ENCODE assay signal across 8 mouse cellular contexts in genomic region chr8:104340233-104341105, GRCm38 (mm10). TPM values are rescaled to one million over a fixed set of nuclear protein-coding genes. Genes with fewer than 3 reads are reported as not detected.
DNase-seq lines count a peak whose midpoint lies in the region; ATAC-seq and TF ChIP-seq lines count a peak whose summit lies in the region.

No protein-coding gene starts in this region.

- under 1% methylated on average over 54 of the region's 54 CpGs for WGBS in bone marrow, adult 2 months
- under 1% methylated on average over 48 of the region's 54 CpGs for WGBS in heart, embryonic 12.5 days
- under 1% methylated on average over 49 of the region's 54 CpGs for WGBS in kidney, embryonic 16.5 days
- under 1% methylated on average over 54 of the region's 54 CpGs for WGBS in liver, embryonic 11.5 days

- peak; percentile 64; the same call in 1 of the 2 replicates for TF ChIP-seq POLR2A in bone marrow, adult 2 months (IDR thresholded peaks at IDR 0.05; ENCODE audit: borderline replicate concordance, control insufficient read depth, low read depth, low read length)
- TF ChIP-seq POLR2A in embryonic fibroblast, embryonic 13.5 days (IDR thresholded peaks at IDR 0.05; ENCODE audit: low read depth, low read length), result peak; percentile 95

- H3K36me3 ChIP-seq in heart, embryonic 12.5 days, result peaks cover 13% of the 10 kb centered on the region
- peaks cover 9% of the 10 kb centered on the region; the same call in 1 of the 2 replicates for H3K36me3 ChIP-seq in kidney, embryonic 16.5 days (ENCODE audit: insufficient read depth, low read length)
- no peaks in the 10 kb centered on the region for H3K36me3 ChIP-seq in liver, embryonic 11.5 days (ENCODE audit: control insufficient read depth, insufficient read depth, low read length)
- no peaks in the 10 kb centered on the region for H3K36me3 ChIP-seq in splenic B cell, adult 2 months (ENCODE audit: control insufficient read depth, insufficient read depth, low read length, poor library complexity, severe bottlenecking)

- H3K9ac ChIP-seq in heart, embryonic 12.5 days, result peak overlapping the region; percentile 93
- H3K9ac ChIP-seq in kidney, embryonic 16.5 days (replicated peaks; ENCODE audit: low read length), result peak overlapping the region; percentile 88
- peak overlapping the region; percentile 80 for H3K9ac ChIP-seq in liver, embryonic 11.5 days (ENCODE audit: low read depth, low read length)

- peak; percentile 79 for ATAC-seq in heart, embryonic 12.5 days (ENCODE audit: insufficient number of reproducible peaks, low FRiP score)
- peak; percentile 76 for ATAC-seq in kidney, embryonic 16.5 days (ENCODE audit: low FRiP score, low TSS enrichment)
- ATAC-seq in liver, embryonic 11.5 days (replicated peaks; ENCODE audit: low FRiP score), result peak; percentile 70
- ATAC-seq in monocyte, adult 5-6 weeks (replicated peaks; ENCODE audit: insufficient number of reproducible peaks, low FRiP score, low TSS enrichment, poor library complexity, severe bottlenecking), result peak; percentile 65

- H3K9me3 ChIP-seq in heart, embryonic 12.5 days (replicated peaks), result no peaks in the 10 kb centered on the region
- no peaks in the 10 kb centered on the region; the same call in 1 of the 2 replicates for H3K9me3 ChIP-seq in kidney, embryonic 16.5 days (ENCODE audit: low read length)
- no peaks in the 10 kb centered on the region for H3K9me3 ChIP-seq in liver, embryonic 11.5 days (ENCODE audit: control insufficient read depth, low read length)

- no peaks in the 10 kb centered on the region for H3K4me1 ChIP-seq in bone marrow, adult 2 months (ENCODE audit: control insufficient read depth, insufficient read depth, low read length)
- no peaks in the 10 kb centered on the region; the same call in 1 of the 2 replicates for H3K4me1 ChIP-seq in embryonic fibroblast, embryonic 13.5 days (ENCODE audit: control insufficient read depth, insufficient read depth, low read length)
- peaks cover 22% of the 10 kb centered on the region for H3K4me1 ChIP-seq in heart, embryonic 12.5 days (replicated peaks)
- H3K4me1 ChIP-seq in kidney, embryonic 16.5 days (ENCODE audit: insufficient read depth, low read length), result peaks cover 18% of the 10 kb centered on the region
- H3K4me1 ChIP-seq in liver, embryonic 11.5 days (replicated peaks; ENCODE audit: control insufficient read depth, insufficient read depth, low read length), result peaks cover 7% of the 10 kb centered on the region

- peak; percentile 46; the same call in 1 of the 2 replicates for TF ChIP-seq CTCF in bone marrow, adult 2 months (IDR thresholded peaks at IDR 0.05; ENCODE audit: control insufficient read depth, insufficient read depth, low read length)
- TF ChIP-seq CTCF in embryonic fibroblast, embryonic 13.5 days (IDR thresholded peaks at IDR 0.05; ENCODE audit: borderline replicate concordance, insufficient read depth, low read length), result peak; percentile 36

- peak overlapping the region; percentile 83 for H3K4me3 ChIP-seq in bone marrow, adult 2 months (replicated peaks; ENCODE audit: control insufficient read depth, low read depth, low read length)
- peak overlapping the region; percentile 56 for H3K4me3 ChIP-seq in embryonic fibroblast, embryonic 13.5 days (ENCODE audit: insufficient read depth, low read length)
- peak overlapping the region; percentile 65 for H3K4me3 ChIP-seq in heart, embryonic 12.5 days
- peak overlapping the region; percentile 75 for H3K4me3 ChIP-seq in kidney, embryonic 16.5 days (ENCODE audit: low read length)
- H3K4me3 ChIP-seq in liver, embryonic 11.5 days (ENCODE audit: low read depth, low read length), result peak overlapping the region; percentile 67

- no peaks in the 10 kb centered on the region for H3K27me3 ChIP-seq in heart, embryonic 12.5 days (replicated peaks)
- no peaks in the 10 kb centered on the region for H3K27me3 ChIP-seq in kidney, embryonic 16.5 days (ENCODE audit: insufficient read depth, low read length)
- H3K27me3 ChIP-seq in liver, embryonic 11.5 days (replicated peaks; ENCODE audit: control insufficient read depth, insufficient read depth, low read length), result no peaks in the 10 kb centered on the region
- no peaks in the 10 kb centered on the region for H3K27me3 ChIP-seq in splenic B cell, adult 2 months (ENCODE audit: control insufficient read depth, insufficient read depth, low read length, poor library complexity, severe bottlenecking)

- peak overlapping the region; percentile 61 for H3K27ac ChIP-seq in bone marrow, adult 2 months (ENCODE audit: control insufficient read depth, insufficient read depth, low read depth, low read length, poor library complexity)
- peak overlapping the region; percentile 74 for H3K27ac ChIP-seq in embryonic fibroblast, embryonic 13.5 days (ENCODE audit: insufficient read depth, low read length)
- peak overlapping the region; percentile 91 for H3K27ac ChIP-seq in heart, embryonic 12.5 days (ENCODE audit: poor library complexity, severe bottlenecking)
- peak overlapping the region; percentile 90 for H3K27ac ChIP-seq in kidney, embryonic 16.5 days (ENCODE audit: low read length)
- peak overlapping the region; percentile 77 for H3K27ac ChIP-seq in liver, embryonic 11.5 days (ENCODE audit: low read depth, low read length)

- H3K4me2 ChIP-seq in heart, embryonic 12.5 days, result peak overlapping the region; percentile 88
- H3K4me2 ChIP-seq in kidney, embryonic 16.5 days (replicated peaks; ENCODE audit: low read depth, low read length), result peak overlapping the region; percentile 78
- H3K4me2 ChIP-seq in liver, embryonic 11.5 days, result peak overlapping the region; percentile 71

- peak; percentile 85 to 87 for DNase-seq in B cell, adult 2 months
- peak; percentile 84 for DNase-seq in liver, embryonic 11.5 days (ENCODE audit: low spot score)
- DNase-seq in splenic B cell, adult 2 months (ENCODE audit: low read depth, low spot score), result peak; percentile 84

RNA-seq across cellular contexts. Expression of gene Cmtm3, which starts 1.3 kb away (rescaled TPM):
- polyA plus RNA-seq in bone marrow, adult 2 months (2011; ENCODE audit: insufficient read depth, insufficient read length, low replicate concordance, missing spikeins), result 21.4 and 22.8 TPM in 2 replicates
- polyA plus RNA-seq in embryonic fibroblast, embryonic 13.5 days (2011; ENCODE audit: insufficient read length, low read depth, missing spikeins), result 133 and 134 TPM in 2 replicates
- polyA plus RNA-seq in heart, embryonic 12.5 days (2016; fragmentation: Nextera tagmentation; extraction: Ambion mirVana), result 107 and 112 TPM in 2 replicates
- polyA plus RNA-seq in kidney, embryonic 16.5 days (2015; fragmentation: Nextera tagmentation; extraction: Ambion mirVana), result 172 and 174 TPM in 2 replicates
- polyA plus RNA-seq in liver, embryonic 11.5 days (2014; fragmentation: Nextera tagmentation; extraction: Ambion mirVana), result 62.4 and 65.0 TPM in 2 replicates
- total RNA-seq in monocyte, adult 5-6 weeks (2017), result 14.1 to 17.1 TPM (median 16.7 TPM) in 3 replicates

RNA-seq across cellular contexts. Expression of gene Cmtm2b, which starts 18.4 kb away (rescaled TPM):
- not detected in 2 replicates for polyA plus RNA-seq in bone marrow, adult 2 months (2011; ENCODE audit: insufficient read depth, insufficient read length, low replicate concordance, missing spikeins)
- not detected in 2 replicates for polyA plus RNA-seq in embryonic fibroblast, embryonic 13.5 days (2011; ENCODE audit: insufficient read length, low read depth, missing spikeins)
- polyA plus RNA-seq in heart, embryonic 12.5 days (2016; fragmentation: Nextera tagmentation; extraction: Ambion mirVana), result not detected in 2 replicates
- not detected in 2 replicates for polyA plus RNA-seq in kidney, embryonic 16.5 days (2015; fragmentation: Nextera tagmentation; extraction: Ambion mirVana)
- polyA plus RNA-seq in liver, embryonic 11.5 days (2014; fragmentation: Nextera tagmentation; extraction: Ambion mirVana), result not detected in 2 replicates
- 2.6 TPM in 1 of 3 replicates, not detected in the others for total RNA-seq in monocyte, adult 5-6 weeks (2017)

RNA-seq across cellular contexts. Expression of gene Gm11020, which starts 19.1 kb away (rescaled TPM):
- polyA plus RNA-seq in bone marrow, adult 2 months (2011; ENCODE audit: insufficient read depth, insufficient read length, low replicate concordance, missing spikeins), result not detected in 2 replicates
- polyA plus RNA-seq in embryonic fibroblast, embryonic 13.5 days (2011; ENCODE audit: insufficient read length, low read depth, missing spikeins), result not detected in 2 replicates
- not detected in 2 replicates for polyA plus RNA-seq in heart, embryonic 12.5 days (2016; fragmentation: Nextera tagmentation; extraction: Ambion mirVana)
- not detected in 2 replicates for polyA plus RNA-seq in kidney, embryonic 16.5 days (2015; fragmentation: Nextera tagmentation; extraction: Ambion mirVana)
- not detected in 2 replicates for polyA plus RNA-seq in liver, embryonic 11.5 days (2014; fragmentation: Nextera tagmentation; extraction: Ambion mirVana)
- not detected in 3 replicates for total RNA-seq in monocyte, adult 5-6 weeks (2017)

RNA-seq across cellular contexts. Expression of gene Cmtm1, which starts 30.5 kb away (rescaled TPM):
- 2.2 TPM in 1 of 2 replicates, not detected in the other for polyA plus RNA-seq in bone marrow, adult 2 months (2011; ENCODE audit: insufficient read depth, insufficient read length, low replicate concordance, missing spikeins)
- polyA plus RNA-seq in embryonic fibroblast, embryonic 13.5 days (2011; ENCODE audit: insufficient read length, low read depth, missing spikeins), result not detected in 2 replicates
- not detected in 2 replicates for polyA plus RNA-seq in heart, embryonic 12.5 days (2016; fragmentation: Nextera tagmentation; extraction: Ambion mirVana)
- polyA plus RNA-seq in kidney, embryonic 16.5 days (2015; fragmentation: Nextera tagmentation; extraction: Ambion mirVana), result not detected in 2 replicates
- not detected in 2 replicates for polyA plus RNA-seq in liver, embryonic 11.5 days (2014; fragmentation: Nextera tagmentation; extraction: Ambion mirVana)
- total RNA-seq in monocyte, adult 5-6 weeks (2017), result not detected in 3 replicates

RNA-seq across cellular contexts. Expression of gene Gm45711, which starts 30.6 kb away (rescaled TPM):
- not detected in 2 replicates for polyA plus RNA-seq in bone marrow, adult 2 months (2011; ENCODE audit: insufficient read depth, insufficient read length, low replicate concordance, missing spikeins)
- polyA plus RNA-seq in embryonic fibroblast, embryonic 13.5 days (2011; ENCODE audit: insufficient read length, low read depth, missing spikeins), result not detected in 2 replicates
- not detected in 2 replicates for polyA plus RNA-seq in heart, embryonic 12.5 days (2016; fragmentation: Nextera tagmentation; extraction: Ambion mirVana)
- polyA plus RNA-seq in kidney, embryonic 16.5 days (2015; fragmentation: Nextera tagmentation; extraction: Ambion mirVana), result not detected in 2 replicates
- not detected in 2 replicates for polyA plus RNA-seq in liver, embryonic 11.5 days (2014; fragmentation: Nextera tagmentation; extraction: Ambion mirVana)
- not detected in 3 replicates for total RNA-seq in monocyte, adult 5-6 weeks (2017)

Comparison
In these comparisons a context has a peak if more than half of its experiments do, and no peak if none do; other contexts are left out.
1. Peak in every context shown above with its lines: DNase-seq, ATAC-seq, H3K4me3 ChIP-seq and H3K27ac ChIP-seq.